Mouse (Mus musculus): ENCODE measurements around the gene Pitpnm1.

DNA sequence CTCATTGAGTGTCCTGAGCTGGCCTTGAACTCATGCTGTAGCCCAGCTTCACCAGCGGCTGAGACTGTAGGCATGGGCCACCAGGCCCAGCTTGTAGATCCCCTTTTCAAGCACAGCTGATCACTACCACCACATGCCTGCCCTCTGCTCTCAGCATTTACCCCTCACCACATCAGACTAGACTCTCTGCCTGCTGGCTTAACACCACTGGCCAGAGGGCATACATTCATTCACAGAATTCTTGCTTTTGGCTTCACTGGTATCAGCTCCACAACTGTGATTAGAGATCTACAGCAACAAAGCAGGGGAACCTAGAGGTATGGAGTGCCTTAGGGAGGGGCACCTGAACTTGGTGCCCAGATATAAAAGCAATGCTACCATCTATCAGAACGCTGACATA is 20.7 kb downstream of the Pitpnm1 start:
- TF ChIP-seq CTCF (IDR thresholded peaks at IDR 0.05) (no peak), EP300 (IDR thresholded peaks at IDR 0.05) (no peak)

Data from lung, postnatal 0 days (tissue).